Mouse (Mus musculus): Measurements from ENCODE around the gene Nkx2-3.

Nkx2-3 gene

DNA sequence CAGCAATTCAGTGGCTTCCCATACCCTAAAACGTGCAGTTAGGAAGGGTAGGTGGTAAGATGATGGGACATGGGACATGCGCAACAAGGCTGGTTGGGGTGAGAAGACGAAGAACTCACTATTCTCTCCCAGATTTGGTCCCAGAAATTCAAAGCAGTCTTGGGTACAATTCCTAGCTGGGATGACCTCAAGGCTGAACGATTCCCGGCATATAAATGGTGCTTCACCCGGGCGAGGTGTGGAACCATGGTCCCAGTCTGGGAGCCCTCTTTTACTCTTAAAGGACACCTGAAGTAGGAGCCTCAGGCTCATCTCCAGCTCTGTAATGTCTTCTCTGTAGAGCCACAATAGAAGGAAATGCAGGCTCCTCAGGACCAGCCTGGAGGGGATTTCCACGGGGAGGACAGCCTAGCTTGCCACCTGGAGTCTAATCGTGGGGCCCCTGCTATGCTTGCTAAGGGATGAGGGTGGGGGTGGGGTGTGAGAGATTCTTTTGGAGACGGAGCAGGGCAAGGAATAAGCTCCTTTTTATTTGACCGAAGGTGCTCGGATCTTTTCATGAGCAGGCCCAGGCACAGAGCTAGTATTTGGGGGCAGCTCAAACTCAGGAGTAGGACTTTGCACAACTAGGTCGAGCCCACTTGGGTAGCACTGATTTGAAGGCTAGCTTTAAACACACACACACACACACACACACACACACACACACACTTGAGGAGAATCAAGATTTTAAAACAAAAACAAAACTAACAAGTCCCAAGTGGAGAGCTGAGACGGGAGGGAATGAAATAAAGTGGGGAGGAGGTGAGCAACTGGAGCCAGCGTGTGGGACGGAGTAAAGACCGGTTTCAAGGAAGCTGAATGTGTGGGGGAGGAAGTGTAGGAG, 6.2 kb upstream of the Nkx2-3 start:
- DNase-seq, result no peak

DNA sequence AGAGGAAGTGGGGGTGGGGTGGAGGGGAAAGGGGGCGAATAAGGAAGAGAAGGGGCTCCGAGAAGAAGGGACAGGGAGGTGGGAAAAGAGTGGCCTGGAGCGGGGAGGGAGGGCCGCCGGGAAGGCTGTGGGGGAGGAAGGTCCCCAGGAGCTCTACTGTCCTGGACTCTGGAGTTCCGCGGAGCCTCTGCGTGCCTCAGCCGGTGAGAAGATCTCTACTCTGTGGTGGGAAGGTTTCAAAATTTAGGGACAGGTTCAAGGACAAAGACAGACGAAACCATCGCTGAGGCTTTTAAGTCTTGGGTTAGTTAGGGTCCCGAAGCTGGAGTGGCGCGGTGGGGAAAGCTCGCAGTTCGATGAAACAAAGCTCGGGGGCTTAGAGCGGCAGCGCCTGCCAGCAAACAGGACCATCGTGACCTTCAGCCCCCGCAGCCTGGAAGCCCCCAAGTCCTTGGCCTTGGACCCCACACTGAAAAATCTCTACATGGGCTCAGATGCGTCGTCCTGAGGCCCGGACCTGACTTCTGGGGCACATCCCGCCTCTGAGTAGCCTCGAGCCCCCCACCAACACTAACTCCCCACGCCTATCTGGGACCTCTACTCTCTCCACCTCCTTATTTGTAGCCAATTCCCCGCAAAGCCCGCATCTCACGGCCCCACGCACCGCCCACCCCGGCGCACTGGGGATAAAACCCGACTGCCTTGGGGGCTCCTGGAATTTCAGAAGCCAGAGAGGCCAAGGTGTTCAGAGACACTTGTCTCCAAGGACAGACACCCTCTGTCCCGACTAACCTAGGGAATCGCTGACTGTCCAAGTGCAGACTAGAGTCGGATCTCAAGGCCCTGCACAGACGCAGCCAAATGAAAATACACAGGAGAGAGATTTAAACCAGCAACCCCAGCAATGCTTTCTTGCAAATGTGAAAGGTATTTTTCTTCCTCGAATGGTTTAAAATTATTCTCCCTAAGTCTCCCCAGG, 5.3 kb upstream of the Nkx2-3 start:
- DNase-seq, result no peak

DNA sequence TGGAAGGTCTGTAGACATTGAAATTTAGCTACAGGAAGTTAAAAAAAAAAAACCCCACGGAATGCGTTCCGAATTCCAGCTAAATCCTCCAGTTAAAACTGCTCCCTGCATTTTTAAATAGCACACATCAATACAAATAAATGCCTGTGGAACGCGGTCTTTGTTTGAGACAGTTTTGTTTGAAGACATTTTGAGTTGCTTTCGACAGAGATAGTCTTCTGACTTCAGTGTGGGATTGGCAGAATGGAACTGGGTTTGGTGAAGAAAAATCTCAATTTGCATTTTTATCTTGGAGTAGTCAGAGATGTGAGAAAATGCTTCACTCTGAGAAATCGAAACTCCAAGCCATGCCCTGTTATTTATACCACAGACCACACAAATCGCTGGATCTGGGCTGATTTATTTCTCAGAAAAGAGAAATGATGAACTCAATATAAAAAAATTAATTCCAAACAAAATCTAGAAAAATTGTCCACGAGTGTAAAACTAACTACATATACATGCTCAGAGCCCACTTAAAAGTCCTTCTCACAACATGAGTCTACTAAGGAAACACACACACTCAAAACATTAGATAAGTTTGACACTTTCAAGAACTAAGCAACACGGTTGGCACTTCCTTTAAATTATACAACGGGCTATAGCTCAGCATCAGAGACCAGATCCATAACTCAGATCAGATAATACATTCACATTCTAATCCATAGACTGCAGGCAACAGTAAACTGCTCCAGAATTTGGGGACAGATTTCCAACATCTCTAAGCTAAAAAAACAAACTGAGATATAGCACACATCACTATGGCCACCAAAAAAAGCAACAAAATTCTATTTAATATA, 4.1 kb upstream of the Nkx2-3 start:
- DNase-seq, result no peak

DNA sequence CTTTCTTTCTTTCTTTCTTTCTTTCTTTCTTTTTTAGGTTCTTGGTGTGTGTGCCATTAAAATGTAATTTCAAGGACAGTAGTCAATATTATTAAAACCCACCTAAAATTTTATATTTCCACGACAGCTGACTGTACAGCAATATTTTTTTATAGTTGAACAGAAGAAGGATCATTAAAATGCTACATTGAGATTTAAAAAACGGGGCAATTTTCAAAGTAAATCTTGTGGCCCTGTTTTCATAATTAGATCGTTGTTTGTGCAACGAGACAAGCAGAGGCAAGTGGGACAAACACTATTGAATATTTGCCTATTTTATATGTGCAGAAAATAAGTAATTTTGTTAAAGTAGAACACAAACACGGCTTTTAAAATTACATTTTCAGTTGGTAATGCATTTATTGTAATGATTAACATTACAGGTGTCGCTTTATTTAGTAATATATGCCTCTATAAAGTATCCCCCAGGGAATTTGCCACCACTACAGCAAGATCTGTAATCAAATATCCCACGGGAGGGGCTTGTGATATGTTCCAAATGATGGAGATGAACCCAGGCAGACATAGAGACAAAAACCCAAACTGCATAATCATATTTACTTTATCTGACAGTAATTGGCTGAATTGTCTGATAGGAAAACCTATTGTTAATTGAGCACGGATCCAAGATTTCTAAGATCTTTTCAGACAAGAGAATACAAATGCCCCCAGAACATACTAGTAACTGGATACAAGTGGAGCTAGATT, 3.2 kb upstream of the Nkx2-3 start:
- DNase-seq, result no peak

DNA sequence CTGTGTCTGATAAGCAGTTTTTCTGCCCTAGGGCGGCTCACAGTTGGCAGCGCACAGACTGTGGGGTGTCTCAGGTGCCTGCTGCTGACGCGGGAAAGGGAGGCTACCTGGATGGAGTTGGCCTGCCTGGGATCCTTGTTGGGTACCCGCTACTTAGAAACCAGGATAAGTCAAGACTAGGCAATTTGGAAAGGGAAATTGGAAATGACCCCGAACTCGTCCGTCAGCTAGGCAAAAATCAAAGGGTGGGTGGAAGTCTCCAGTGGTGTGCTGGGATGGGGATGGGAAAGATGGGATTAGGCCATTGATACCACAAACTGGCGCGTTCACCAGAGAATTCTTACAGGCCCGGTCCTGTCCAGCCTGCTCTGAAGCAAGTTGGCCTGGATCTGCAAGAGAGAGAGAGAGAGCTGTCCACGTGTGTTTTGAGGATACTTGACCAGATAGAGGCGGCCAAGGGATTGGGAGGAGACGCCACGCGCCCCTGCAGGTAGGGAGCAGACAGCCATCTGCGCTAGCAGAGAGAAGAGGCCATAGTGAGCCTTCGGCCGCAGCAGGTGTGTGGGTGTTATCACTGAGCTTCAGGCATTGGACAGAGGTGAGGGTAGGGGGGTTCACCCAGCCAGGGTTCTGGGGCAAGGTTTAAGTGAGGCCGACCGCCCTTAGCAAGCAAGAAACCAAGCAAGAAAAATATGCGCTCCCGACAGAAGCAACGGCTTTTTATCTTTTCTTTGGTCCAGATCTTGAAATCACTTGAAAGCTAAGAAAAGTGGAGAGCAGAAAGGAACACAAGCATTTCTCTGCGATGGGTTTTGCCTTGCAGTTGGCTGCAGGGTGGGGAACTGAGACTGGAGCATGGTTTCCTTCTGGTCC, 2.4 kb upstream of the Nkx2-3 start:
- DNase-seq, result no peak

DNA sequence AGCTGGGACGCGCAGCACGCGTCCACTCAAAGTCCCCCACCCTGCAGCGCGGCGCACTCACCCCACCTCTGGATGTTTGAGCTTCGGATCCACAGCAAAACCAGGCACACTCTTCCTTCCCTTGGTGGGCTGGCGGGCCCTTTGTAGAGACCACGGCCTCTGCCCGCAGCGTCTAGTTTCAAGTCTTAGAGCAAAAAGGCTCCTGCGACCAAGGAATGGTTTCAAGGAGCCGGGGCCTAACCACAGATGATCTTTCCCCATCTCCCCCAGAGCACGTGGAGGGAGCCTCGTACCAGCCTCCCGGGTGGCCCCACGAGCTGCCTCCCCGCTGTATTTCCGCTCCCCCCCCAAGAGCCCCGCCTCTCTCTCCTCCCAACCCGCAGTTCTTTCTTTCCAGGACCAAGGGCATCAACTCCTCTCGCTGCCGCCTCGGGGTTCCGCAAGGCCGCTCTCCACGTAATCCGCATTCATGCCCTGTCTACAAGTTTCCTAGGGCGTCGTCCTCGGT, 1.7 kb upstream of the Nkx2-3 start:
- no peak for DNase-seq

DNA sequence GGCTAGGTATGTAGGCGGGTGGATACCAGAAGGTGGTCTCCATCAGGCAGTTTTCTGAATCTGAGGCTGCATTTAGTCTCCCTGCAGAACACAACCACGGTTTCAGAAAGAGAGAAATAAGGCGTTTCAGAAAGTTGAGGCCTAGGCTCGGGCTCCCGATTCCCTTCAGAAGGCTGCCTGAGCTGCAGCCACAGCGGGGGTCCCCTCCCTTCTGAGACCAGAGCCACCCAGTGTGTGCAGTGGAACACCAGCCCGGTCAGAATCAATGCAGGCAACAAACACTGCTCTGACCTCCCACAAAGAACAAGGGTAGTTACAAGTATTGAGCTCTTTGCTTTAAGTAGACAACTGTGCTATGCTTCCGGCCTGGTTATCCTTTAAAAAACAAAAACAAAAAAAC, 1.0 kb upstream of the Nkx2-3 start:
- no peak for DNase-seq

DNA sequence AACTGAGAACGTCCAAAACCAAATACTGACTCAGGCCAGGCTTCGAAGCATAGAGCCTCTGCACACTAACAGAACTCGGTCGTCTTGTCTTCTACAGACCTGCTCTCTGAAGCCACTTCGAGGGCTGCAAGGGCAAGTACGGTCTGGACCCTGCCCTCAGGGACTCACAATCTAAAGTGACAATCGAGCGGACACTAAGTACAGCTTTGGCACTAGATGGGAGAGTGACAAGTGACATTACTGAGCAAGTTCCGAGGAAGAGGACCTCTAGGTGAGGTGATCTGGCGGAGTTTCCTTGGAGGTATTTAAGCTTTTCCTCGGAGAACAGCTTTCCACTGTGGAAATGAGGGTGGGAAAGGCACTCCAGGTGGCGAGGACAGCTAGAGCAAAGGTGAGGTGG, 564 bp upstream of the Nkx2-3 start:
- no peak for DNase-seq

DNA sequence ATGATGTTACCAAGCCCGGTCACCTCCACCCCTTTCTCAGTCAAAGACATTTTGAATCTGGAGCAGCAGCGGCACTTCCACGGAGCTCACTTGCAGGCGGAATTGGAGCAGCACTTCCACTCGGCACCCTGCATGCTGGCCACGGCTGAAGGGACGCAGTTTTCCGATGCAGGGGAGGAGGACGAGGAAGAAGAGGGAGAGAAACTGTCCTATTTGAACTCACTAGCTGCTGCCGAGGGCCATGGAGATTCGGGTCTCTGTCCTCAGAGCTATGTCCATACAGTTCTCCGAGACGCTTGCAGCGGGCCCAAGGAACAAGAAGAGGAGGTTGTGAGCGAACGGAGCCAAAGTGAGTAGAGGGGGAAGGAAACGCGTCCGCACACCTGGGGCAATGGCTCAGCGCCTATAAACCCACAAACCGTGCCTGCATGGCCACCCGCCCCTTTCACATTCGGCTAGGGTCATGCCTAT, 411 bp downstream of the Nkx2-3 start:
- DNase-seq, result no peak

DNA sequence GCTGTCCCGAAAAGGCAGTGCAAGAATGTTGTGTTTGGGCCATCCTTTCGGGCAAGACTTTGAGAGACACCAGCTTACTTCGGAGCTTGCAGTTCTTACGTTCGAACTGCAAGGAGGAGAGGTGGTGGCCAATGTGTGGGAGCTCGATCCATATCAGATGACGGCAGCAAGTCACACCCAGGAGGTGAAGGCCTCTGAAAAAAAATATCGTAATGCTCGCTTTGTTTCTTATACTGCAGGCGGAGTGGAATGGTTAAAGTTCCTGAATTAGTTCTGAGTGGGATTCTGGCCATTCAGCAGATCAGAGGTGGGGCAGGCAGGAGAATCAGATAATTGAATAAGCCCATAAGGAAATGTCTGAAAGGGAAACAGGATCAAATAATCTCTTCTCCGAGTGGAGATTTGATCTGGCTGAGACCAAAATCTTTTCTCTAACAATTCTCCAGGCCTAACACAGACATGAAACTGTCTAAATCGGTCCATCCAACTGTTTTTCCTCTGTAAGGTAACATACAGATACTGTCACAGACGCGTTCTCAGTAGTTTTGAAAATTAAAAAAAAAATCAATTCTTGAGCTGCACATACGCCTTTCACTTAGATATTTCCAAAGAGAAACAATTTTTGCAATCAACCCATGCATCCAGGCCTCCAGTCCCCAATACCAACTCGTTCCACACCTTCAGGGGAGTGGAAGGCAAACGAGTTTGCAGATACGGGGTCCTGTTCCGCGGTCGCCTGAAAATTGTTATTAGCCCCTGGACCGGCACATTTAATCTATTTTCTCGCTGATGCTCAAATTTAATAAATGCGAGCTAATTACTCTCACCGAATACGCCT, 1.4 kb downstream of the Nkx2-3 start:
- DNase-seq, result no peak

DNA sequence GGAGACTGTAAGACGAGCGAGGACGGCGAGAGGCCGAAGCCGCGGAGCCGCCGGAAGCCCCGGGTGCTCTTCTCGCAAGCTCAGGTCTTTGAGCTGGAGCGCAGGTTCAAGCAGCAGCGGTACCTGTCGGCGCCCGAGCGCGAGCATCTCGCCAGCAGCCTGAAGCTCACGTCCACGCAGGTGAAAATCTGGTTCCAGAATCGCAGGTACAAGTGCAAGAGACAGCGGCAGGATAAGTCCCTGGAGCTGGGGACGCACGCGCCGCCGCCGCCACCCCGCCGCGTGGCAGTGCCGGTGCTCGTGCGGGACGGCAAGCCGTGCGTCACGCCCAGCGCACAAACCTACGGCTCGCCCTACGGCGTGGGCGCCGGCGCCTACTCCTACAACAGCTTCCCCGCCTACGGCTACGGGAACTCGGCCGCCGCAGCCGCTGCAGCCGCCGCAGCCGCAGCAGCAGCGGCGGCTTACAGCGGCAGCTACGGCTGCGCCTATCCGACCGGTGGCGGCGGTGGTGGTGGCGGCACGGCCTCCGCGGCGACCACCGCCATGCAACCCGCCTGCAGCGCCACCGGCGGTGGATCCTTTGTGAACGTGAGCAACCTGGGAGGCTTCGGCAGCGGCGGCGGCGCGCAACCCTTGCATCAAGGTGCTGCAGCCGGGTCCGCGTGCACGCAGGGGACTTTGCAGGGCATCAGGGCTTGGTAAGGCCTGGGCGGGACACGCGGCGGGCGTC, 2.4 kb downstream of the Nkx2-3 start:
- DNase-seq, result no peak

DNA sequence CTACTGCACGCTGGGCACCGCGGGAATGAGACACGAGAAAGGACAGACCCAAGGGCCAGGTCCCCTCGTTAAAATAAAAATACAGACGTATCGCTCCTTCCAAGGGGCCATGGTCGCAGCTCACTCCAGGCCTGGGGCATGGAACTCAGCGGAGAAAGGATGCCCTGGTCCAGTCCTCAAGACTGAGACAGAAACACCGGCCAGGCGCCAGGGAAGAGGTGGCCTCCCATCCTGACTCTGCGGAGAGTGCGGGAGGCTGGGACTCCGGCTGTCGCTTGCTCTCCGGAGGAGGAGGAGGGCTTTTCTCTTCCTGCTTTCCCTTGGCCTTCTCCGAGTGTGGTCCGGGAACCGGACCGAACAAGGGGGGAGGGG, 2.9 kb downstream of the Nkx2-3 start:
- no peak for DNase-seq

DNA sequence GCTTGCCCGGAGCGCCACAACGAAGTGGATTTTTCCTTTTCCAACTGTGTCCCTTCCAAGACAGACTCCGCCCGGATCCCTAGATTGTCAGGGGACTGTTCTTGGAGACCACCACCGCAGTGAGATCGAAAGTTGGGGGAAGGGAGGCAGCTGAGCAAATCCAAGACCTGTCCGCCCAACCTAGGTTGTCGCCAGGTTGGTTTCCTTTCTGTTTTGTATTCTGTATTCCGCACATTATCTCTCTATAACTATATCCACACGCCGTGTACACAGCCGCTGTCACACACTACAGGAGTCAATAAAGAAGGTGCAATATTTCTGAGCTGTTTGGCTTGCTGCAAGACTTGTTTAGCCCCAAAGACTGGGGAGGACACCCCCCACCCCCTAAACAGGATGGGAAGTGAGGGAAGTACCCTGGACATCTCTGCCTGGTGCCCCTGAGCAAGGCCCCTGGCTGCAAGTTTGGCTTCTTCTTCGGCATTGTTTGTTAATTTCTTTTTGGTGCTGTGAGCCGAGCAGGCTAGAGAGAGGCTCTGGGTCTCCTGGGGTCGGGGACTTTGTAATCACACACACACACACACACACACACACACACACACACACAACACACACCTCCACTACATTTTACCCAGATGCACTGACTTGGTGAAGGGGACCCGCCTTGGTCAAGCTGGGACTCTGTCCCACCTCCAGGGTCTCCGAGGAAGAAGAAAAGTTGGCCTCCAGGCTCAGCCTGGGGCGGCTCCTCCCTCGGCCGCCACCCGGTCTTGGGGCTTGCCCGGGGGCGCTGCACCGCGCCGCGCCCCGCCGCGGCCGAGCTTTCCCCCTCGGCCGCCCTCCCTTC, 3.7 kb downstream of the Nkx2-3 start:
- no peak for DNase-seq

DNA sequence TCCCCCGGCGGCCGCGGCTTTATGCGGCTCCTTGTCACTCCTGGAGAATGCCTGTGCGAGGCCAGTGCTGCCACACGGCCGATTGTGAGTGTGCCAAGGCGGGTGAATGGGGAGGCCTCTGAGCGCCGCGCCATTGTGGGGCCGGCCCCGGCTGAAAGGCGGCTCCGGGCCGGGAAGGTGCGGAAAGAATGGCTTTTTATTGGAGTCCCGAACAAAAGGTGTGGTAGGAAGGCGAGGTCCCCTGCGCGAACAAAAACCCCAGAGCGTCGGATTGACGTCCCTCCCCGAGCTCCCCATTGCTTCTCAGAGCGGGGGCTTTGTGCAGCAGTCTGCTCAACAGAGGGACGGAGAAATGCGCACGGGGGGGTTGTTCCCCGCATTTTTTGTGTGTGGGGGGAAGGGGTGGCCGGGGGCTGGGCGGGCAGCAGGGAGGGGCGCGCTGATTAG, 4.3 kb downstream of the Nkx2-3 start:
- no peak for DNase-seq

DNA sequence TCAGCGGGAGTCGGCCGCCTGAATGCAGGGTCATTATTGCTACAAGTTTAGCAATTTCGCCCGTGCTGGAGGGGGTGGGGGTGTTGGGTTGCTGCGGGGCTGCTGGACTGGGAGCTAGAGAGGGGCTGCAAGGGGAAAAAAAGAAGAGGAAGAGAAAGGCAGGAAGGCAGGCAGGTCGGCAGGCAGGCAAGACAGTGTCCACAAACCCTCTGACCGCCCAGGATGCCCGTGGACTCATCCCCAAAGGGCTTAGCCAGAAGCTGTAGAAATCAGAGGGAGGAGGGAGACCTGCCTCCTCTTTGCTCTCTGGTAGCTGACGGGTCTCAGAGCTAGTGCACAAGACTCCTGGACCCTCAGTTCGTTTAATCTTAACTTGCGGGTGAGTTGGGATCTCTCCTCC, 4.8 kb downstream of the Nkx2-3 start:
- no peak for DNase-seq

DNA sequence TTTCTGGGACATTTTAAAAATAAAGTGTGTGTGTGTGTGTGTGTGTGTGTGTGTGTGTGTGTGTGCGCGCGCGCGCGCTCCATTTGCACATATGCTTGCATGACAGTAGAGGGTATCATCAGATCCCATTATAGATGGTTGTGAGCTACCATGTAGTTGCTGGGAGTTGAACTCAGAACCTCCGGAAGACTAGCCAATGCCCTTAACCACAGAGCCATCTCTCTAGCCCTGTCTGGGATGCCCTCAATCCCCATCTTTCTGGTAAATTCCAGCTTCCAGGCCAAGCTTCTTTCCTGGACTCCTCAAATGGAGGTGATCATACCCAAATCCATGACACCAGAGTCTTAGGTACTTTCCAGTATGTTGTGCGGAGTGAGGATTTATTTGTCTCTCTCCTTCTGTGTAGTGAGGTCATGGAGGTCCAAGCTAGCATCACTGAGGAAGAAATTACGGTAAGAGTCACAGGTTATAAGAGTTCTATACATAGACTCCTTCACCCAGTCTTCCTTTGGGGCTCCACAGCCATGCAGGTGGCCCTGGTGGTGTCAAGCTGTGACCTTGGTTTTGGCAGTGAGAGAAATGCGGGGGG, 5.7 kb downstream of the Nkx2-3 start:
- no peak for DNase-seq

DNA sequence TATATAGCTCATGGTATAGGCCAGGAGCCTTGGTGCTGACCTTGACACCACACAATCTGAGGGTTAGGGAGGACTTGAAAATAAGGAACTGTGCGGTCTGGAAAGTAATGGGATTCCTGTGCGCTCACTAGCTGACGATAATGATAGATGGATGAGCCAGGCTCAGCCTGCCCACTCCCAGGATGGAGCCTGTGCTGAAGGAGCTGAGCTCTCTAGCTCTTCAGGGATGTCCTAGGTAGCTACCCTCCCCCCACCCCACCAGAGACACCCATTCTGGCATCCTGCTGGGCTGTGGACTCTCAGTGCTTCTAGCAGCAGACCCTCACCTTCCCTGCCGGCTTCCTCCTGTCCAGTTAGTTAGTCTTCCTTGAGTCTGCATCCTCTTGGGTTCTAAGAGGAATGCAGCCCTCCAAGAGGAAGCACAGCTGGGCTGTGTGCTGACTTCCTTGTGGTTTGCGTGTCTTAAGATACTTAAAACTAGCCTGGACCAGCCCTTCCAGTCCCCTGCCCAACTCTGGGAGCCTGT, 6.4 kb downstream of the Nkx2-3 start:
- no peak for DNase-seq
